Mouse (Mus musculus): ENCODE measurements at regions not wholly inside any gene's neighbourhood (a gene's known extent, or its start where the extent isn't known, plus 50 kb on each side); places are given as distances from the start of the nearest gene placed in this dataset.

- TF ChIP-seq CTCF (IDR thresholded peaks at IDR 0.05; ENCODE audit: low read depth) (no peak), EP300 (optimal IDR thresholded peaks at IDR 0.05) (no peak)
These were observed 199.2 kb downstream of the Agtpbp1 start for GRCm38 (mm10) chr13:59385824-59386223.

Data from stomach, postnatal 0 days (tissue).